Mouse (Mus musculus) CH12.LX (cell line): ENCODE results near the gene Pot1b. TPM values are rescaled to one million over a fixed set of nuclear protein-coding genes. Genes with fewer than 3 reads are reported as not detected.
A peak's percentile ranks its signal among the peaks of the same experiment; 100 is the strongest.

Source experiments
- DNase-seq: peaks from one replicate; pipeline ENCODE4 v3.0.0-alpha.2; 2013; ENCODE audit errors: extremely low read depth
- H3K27ac ChIP-seq: 2 replicates; pipeline ENCODE4 v1.5.1; 2012; ENCODE audit warnings: low read depth, mild to moderate bottlenecking, control low read depth, moderate library complexity; ENCODE audit not compliant: insufficient read depth
- H3K27me3 ChIP-seq: replicated peaks from 2 replicates; pipeline ENCODE3; 2012; ENCODE audit warnings: inconsistent platforms
- H3K36me3 ChIP-seq, 2 experiments: replicated peaks in 1 of 2; 2 replicates each; pipeline versions ENCODE3 to v1.6.1; 2012; ENCODE audit warnings: inconsistent platforms in 1 of 2, low read length in 1 of 2, mild to moderate bottlenecking in 1 of 2, mixed read lengths in 1 of 2, moderate library complexity in 1 of 2; ENCODE audit not compliant: control insufficient read depth in 1 of 2, insufficient read depth in 1 of 2
- H3K4me1 ChIP-seq, 2 experiments: 2 replicates each; pipeline ENCODE4 v1.6.1; 2012; ENCODE audit warnings: inconsistent platforms in 1 of 2, moderate library complexity in 1 of 2; ENCODE audit not compliant: insufficient read depth in 2 of 2, control insufficient read depth in 1 of 2
- H3K4me2 ChIP-seq: 2 replicates; pipeline ENCODE4 v1.6.1; 2012; ENCODE audit warnings: low read depth, mild to moderate bottlenecking, control low read depth; ENCODE audit not compliant: poor library complexity, insufficient read depth, severe bottlenecking
- H3K4me3 ChIP-seq, 3 experiments: fragments of 150-350 bp in 1 of 3; sonication (generic) in 1 of 3; replicated peaks in 1 of 3; 2 replicates each; pipeline versions ENCODE3 to v1.5.1; 2011 to 2012; ENCODE audit warnings: low read depth in 2 of 3, low read length in 2 of 3, mild to moderate bottlenecking in 2 of 3, moderate library complexity in 2 of 3, control low read depth in 1 of 3, improper control_type of control experiment in 1 of 3, inconsistent platforms in 1 of 3, mixed read lengths in 1 of 3; ENCODE audit not compliant: poor library complexity in 1 of 3
- H3K79me2 ChIP-seq: replicated peaks from 2 replicates; pipeline ENCODE4 v1.6.1; 2012; ENCODE audit warnings: mild to moderate bottlenecking, moderate library complexity; ENCODE audit not compliant: control insufficient read depth, poor library complexity, insufficient read depth, severe bottlenecking; ENCODE audit errors: extremely low read depth
- H3K9ac ChIP-seq: 2 replicates; pipeline ENCODE4 v1.6.1; 2012; ENCODE audit warnings: low read depth, mild to moderate bottlenecking, control low read depth, moderate library complexity; ENCODE audit not compliant: insufficient read depth
- H3K9me3 ChIP-seq: replicated peaks from 2 replicates; pipeline ENCODE3; 2012; ENCODE audit warnings: low read length, inconsistent platforms, mixed read lengths
- BHLHE40 ChIP-seq: IDR thresholded peaks from 2 replicates; pipeline ENCODE4 v1.6.1; 2011; ENCODE audit warnings: mild to moderate bottlenecking, low read depth, low read length, improper control_type of control experiment
- CHD2 ChIP-seq: IDR thresholded peaks from 2 replicates; pipeline ENCODE4 v1.6.1; 2011; ENCODE audit warnings: low read length, improper control_type of control experiment
- CTCF ChIP-seq, 2 experiments: IDR thresholded peaks in 1 of 2; conservative IDR thresholded peaks in 1 of 2; 2 replicates each; pipeline ENCODE4 v1.5.1; 2011 to 2012; ENCODE audit warnings: low read depth in 2 of 2, low read length in 2 of 2, improper control_type of control experiment in 1 of 2, inconsistent platforms in 1 of 2, mild to moderate bottlenecking in 1 of 2, moderate library complexity in 1 of 2
- E2F4 ChIP-seq: IDR thresholded peaks from 2 replicates; pipeline ENCODE4 v1.6.1; 2011; ENCODE audit warnings: low read depth, low read length, improper control_type of control experiment; ENCODE audit not compliant: insufficient replicate concordance
- ELF1 ChIP-seq: IDR thresholded peaks from 2 replicates; pipeline ENCODE4 v1.6.1; 2014; ENCODE audit warnings: low read depth, mild to moderate bottlenecking, inconsistent platforms, low read length, improper control_type of control experiment
- EP300 ChIP-seq: IDR thresholded peaks from 2 replicates; pipeline ENCODE4 v1.6.1; 2011; ENCODE audit warnings: low read length, improper control_type of control experiment
- ETS1 ChIP-seq: conservative IDR thresholded peaks from 2 replicates; pipeline ENCODE4 v1.6.1; 2012; ENCODE audit warnings: low read depth, mild to moderate bottlenecking, inconsistent platforms, low read length, improper control_type of control experiment, moderate library complexity
- HCFC1 ChIP-seq: IDR thresholded peaks from 2 replicates; pipeline ENCODE4 v1.6.1; 2012; ENCODE audit warnings: low read depth, mild to moderate bottlenecking, inconsistent platforms, low read length, improper control_type of control experiment
- IRF4 ChIP-seq: IDR thresholded peaks from 2 replicates; pipeline ENCODE4 v1.6.1; 2014; ENCODE audit warnings: low read depth, mild to moderate bottlenecking, inconsistent platforms, low read length, improper control_type of control experiment
- JUN ChIP-seq: IDR thresholded peaks from 2 replicates; pipeline ENCODE4 v1.6.1; 2011; ENCODE audit warnings: low read depth, mild to moderate bottlenecking, low read length, improper control_type of control experiment, moderate library complexity; ENCODE audit not compliant: insufficient read depth
- KAT2A ChIP-seq: IDR thresholded peaks from 2 replicates; pipeline ENCODE4 v1.6.1; 2012; ENCODE audit warnings: low read length, improper control_type of control experiment, inconsistent platforms; ENCODE audit not compliant: insufficient replicate concordance
- MAFK ChIP-seq: IDR thresholded peaks from 2 replicates; pipeline ENCODE4 v1.6.1; 2011; ENCODE audit warnings: low read length, improper control_type of control experiment; ENCODE audit not compliant: insufficient replicate concordance
- MAX ChIP-seq: IDR thresholded peaks from 2 replicates; pipeline ENCODE4 v1.6.1; 2011; ENCODE audit warnings: low read length, improper control_type of control experiment
- MAZ ChIP-seq: IDR thresholded peaks from 2 replicates; pipeline ENCODE4 v1.6.1; 2012; ENCODE audit warnings: low read depth, mild to moderate bottlenecking, inconsistent platforms, low read length, improper control_type of control experiment, moderate library complexity
- MEF2A ChIP-seq: IDR thresholded peaks from 2 replicates; pipeline ENCODE4 v1.6.1; 2014; ENCODE audit warnings: low read depth, mild to moderate bottlenecking, inconsistent platforms, low read length, improper control_type of control experiment, borderline replicate concordance
- MXI1 ChIP-seq: IDR thresholded peaks from 2 replicates; pipeline ENCODE4 v1.6.1; 2011; ENCODE audit warnings: mild to moderate bottlenecking, low read depth, low read length, improper control_type of control experiment
- NELFE ChIP-seq: IDR thresholded peaks from 2 replicates; pipeline ENCODE4 v1.6.1; 2011; ENCODE audit warnings: low read depth, low read length, improper control_type of control experiment
- NRF1 ChIP-seq: IDR thresholded peaks from 2 replicates; pipeline ENCODE4 v1.6.1; 2014; ENCODE audit warnings: low read depth, mild to moderate bottlenecking, inconsistent platforms, low read length, improper control_type of control experiment, moderate library complexity
- POLR2A ChIP-seq: IDR thresholded peaks from 2 replicates; pipeline ENCODE4 v1.6.1; 2011; ENCODE audit warnings: low read depth, mild to moderate bottlenecking, improper control_type of control experiment, low read length
- POLR2AphosphoS2 ChIP-seq: IDR thresholded peaks from 2 replicates; pipeline ENCODE4 v1.6.1; 2011; ENCODE audit warnings: low read depth, low read length, improper control_type of control experiment
- RAD21 ChIP-seq: IDR thresholded peaks from 2 replicates; pipeline ENCODE4 v1.6.1; 2011; ENCODE audit warnings: low read depth, mild to moderate bottlenecking, low read length, improper control_type of control experiment, moderate library complexity
- RCOR1 ChIP-seq: conservative IDR thresholded peaks from 2 replicates; pipeline ENCODE4 v1.6.1; 2012; ENCODE audit warnings: low read depth, mild to moderate bottlenecking, inconsistent platforms, low read length, improper control_type of control experiment
- SIN3A ChIP-seq: IDR thresholded peaks from 2 replicates; pipeline ENCODE4 v1.6.1; 2012; ENCODE audit warnings: low read length, improper control_type of control experiment, inconsistent platforms
- SMC3 ChIP-seq: IDR thresholded peaks from 2 replicates; pipeline ENCODE4 v1.6.1; 2011; ENCODE audit warnings: low read depth, low read length, improper control_type of control experiment
- TBP ChIP-seq: conservative IDR thresholded peaks from 2 replicates; pipeline ENCODE4 v1.6.1; 2011; ENCODE audit warnings: low read depth, low read length, improper control_type of control experiment
- TCF12 ChIP-seq: IDR thresholded peaks from 2 replicates; pipeline ENCODE4 v1.6.1; 2014; ENCODE audit warnings: low read depth, mild to moderate bottlenecking, inconsistent platforms, low read length, improper control_type of control experiment
- USF2 ChIP-seq: conservative IDR thresholded peaks from 2 replicates; pipeline ENCODE4 v1.6.1; 2011; ENCODE audit warnings: low read depth, low read length, improper control_type of control experiment
- ZC3H11A ChIP-seq: IDR thresholded peaks from 2 replicates; pipeline ENCODE4 v1.6.1; 2012; ENCODE audit warnings: low read depth, mild to moderate bottlenecking, inconsistent platforms, low read length, improper control_type of control experiment
- ZMIZ1 ChIP-seq: IDR thresholded peaks from 2 replicates; pipeline ENCODE4 v1.6.1; 2012; ENCODE audit warnings: low read depth, mild to moderate bottlenecking, inconsistent platforms, low read length, improper control_type of control experiment
- ZNF384 ChIP-seq: IDR thresholded peaks from 2 replicates; pipeline ENCODE4 v1.6.1; 2012; ENCODE audit warnings: low read depth, low read length, improper control_type of control experiment, inconsistent platforms
- dilution Hi-C: fragments of 300-500 bp; cut with MboI; formaldehyde crosslinking; loops from 2 replicates; pipeline ENCODE4 v1.14.3; 2020; ENCODE audit warnings: low sequenced_read_pairs; ENCODE audit not compliant: extremely low pct_unique_long_range_greater_than_20kb, extremely low pct_ligation_motif_present
- in situ Hi-C: fragments of 300-500 bp; cut with MboI; formaldehyde crosslinking; loops from 3 replicates; pipeline ENCODE4 v1.14.3; 2019; ENCODE audit warnings: low sequenced_read_pairs, low pct_ligation_motif_present, low pct_unique_long_range_greater_than_20kb, mixed read lengths
- polyA plus RNA-seq: library from polyadenylated mRNA; unstranded; fragments of >175 nt; gene quantifications from 2 replicates; pipeline ENCODE4 v1.2.1, GENCODE M21; 2012; ENCODE audit warnings: low read depth; ENCODE audit not compliant: insufficient read length
- total RNA-seq, 2 experiments: library from RNA; depleted of rRNA; stranded (reverse); fragments of 300-350 nt in 1 of 2; fragments of >200 nt in 1 of 2; gene quantifications; 2 replicates each; pipeline ENCODE4 v1.2.3; 2012 to 2014

Pot1b gene
- total RNA-seq (2012; rRNA removed) (5.9 and 6.0 TPM in 2 replicates), total RNA-seq (2014; rRNA removed) (8.5 and 10.2 TPM in 2 replicates), polyA plus RNA-seq (8.0 and 8.2 TPM in 2 replicates)

DNA sequence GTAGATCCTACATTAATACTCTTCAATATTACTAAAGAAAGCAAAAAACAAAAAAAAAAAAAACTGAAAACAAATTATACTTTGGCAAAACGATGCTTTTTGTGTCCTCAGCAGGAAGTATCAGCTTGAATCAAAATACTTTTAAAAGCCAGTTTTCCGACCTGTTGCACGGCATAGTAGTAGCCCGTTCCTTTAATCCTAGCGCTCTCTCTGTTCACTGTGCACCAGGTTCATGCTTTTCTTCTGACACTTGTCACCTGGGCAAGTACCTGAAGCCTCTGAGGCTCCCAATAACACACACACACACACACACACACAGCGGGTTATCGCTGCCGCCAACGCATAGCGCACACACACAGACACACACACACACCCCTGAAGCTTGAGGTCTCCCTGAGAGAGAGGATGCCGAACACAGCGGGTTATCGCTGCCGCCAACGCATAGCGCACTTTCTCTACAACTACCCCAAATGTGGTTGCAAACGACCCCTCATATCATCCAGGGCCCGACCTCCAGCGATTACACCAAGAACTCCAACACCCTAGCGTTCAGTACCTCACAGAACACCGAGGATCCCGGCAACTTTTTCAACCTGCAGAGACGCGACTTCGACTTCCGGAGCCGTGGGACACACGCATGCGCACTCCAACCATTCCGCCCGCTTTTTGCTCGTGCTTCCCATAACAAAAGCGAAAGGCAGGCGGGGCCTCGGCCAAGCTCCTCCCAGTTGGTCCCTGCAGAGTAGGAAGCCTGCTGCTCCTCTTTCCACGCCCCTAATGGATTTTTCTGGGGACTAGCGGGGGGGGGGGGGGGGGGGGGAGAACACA lies at the start of gene Pot1b:
Pot1b (minus strand) TSS at position 645 of the 828 bp plus-strand sequence.
- dilution Hi-C loops (no loop called here), in situ Hi-C loops (no loop called here)
- peak within 1 kb of the TSS; percentile 37; the same call in 1 of the 2 replicates for H3K27ac ChIP-seq
- peak within 1 kb of the TSS; percentile 58 for H3K4me2 ChIP-seq
- peak within 1 kb of the TSS; percentile 88 to 97 (median 89) for H3K4me3 ChIP-seq
- DNase-seq: peak; percentile 97
- no peaks in the 10 kb centered on the region for H3K79me2 ChIP-seq
- H3K4me1 ChIP-seq: peaks cover 3 to 8% of the 10 kb centered on the region in 2 experiments; a peak in 2 of 4 replicates
- H3K27me3 ChIP-seq: peaks cover 4% of the 10 kb centered on the region
- TF ChIP-seq BHLHE40: peak; percentile 73
- no peak for TF ChIP-seq USF2
- no peak for TF ChIP-seq EP300
- peak; percentile 15; the same call in 1 of the 2 replicates for TF ChIP-seq ZNF384
- no peak for TF ChIP-seq ZC3H11A
- TF ChIP-seq TCF12: peak; percentile 43; the same call in 1 of the 2 replicates
- TF ChIP-seq CHD2: no peak
- TF ChIP-seq POLR2A: peak; percentile 73
- TF ChIP-seq MAZ: 0 out of 2 replicates have a peak, but pooled peaks have one; percentile 37
- peak; percentile 15; the same call in 1 of the 2 replicates for TF ChIP-seq ETS1
- TF ChIP-seq TBP: peak; percentile 35; the same call in 1 of the 2 replicates
- TF ChIP-seq RCOR1: no peak
- TF ChIP-seq ZMIZ1: peak; percentile 60; the same call in 1 of the 2 replicates
- peak; percentile 70 for TF ChIP-seq HCFC1
- no peak for TF ChIP-seq IRF4
- peak; percentile 81 for TF ChIP-seq NELFE
- TF ChIP-seq ELF1: peak; percentile 93
- TF ChIP-seq MEF2A: peak; percentile 27; the same call in 1 of the 2 replicates
- no peak for TF ChIP-seq SMC3
- no peak for TF ChIP-seq CTCF (conservative IDR thresholded peaks at IDR 0.05 in 1 of 2, IDR thresholded peaks at IDR 0.05 in 1 of 2; ENCODE audit: low read depth in 2 of 2, low read length in 2 of 2)
- TF ChIP-seq KAT2A: no peak
- peak; percentile 73; the same call in 1 of the 2 replicates for TF ChIP-seq SIN3A
- TF ChIP-seq MAFK: peak; percentile 3; the same call in 1 of the 2 replicates
- no peak; the same call in 1 of the 2 replicates for TF ChIP-seq POLR2AphosphoS2
- TF ChIP-seq E2F4: no peak; the same call in 1 of the 2 replicates
- TF ChIP-seq MAX: peak; percentile 49; the same call in 1 of the 2 replicates
- peak; percentile 83 for TF ChIP-seq MXI1
- no peak for TF ChIP-seq JUN
- TF ChIP-seq RAD21: no peak
- TF ChIP-seq NRF1: peak; percentile 95
- peaks cover 2 to 19% of the 10 kb centered on the region in 2 experiments for H3K36me3 ChIP-seq
- H3K9me3 ChIP-seq: no peaks in the 10 kb centered on the region
- H3K9ac ChIP-seq: peak within 1 kb of the TSS; percentile 81
